Mouse (Mus musculus): ENCODE measurements around the gene Gata1. TPM values are rescaled to one million over a fixed set of nuclear protein-coding genes. Genes with fewer than 3 reads are reported as not detected.
A peak's percentile ranks its signal among the peaks of the same experiment; 100 is the strongest.
"Not testable (repeated sequence)": the region's sequence is repeated elsewhere in the genome, so short reads cannot be mapped to it uniquely, and the experiment has no call there.

The Gata1 gene
- polyA plus RNA-seq, 1 experiment from 2014 or later: 1.5 TPM

DNA sequence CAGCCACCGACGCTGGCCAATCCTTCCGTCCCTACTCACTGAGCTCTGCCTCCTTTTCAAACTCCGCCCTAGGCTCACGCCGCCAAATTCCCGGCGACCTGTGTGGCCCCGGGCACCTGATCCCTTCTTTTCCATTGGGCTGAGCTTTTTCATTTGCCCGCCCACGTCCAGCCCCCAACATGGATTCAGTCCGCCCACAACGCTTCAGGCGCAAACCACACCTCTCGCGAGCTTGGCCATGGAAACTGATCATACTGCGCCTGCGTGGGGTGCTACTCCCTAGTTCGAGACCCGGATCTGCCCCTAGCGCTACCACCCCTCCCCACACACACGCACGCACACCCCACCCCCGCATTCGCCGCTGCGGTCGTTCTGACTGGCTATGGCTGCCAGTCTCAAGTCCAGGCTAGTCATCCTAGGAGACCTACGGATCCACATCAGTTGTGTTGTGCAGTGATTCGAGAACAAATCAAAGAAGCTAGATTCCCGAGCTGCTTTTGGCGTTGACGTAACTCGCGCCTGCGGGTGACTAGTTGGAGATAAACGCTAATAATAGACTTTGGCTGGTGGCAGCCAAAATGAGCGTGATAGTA, 29.9 kb downstream of the Gata1 start:
- WGBS: 18% methylated on average over 38 of the region's 38 CpGs
- H3K9ac ChIP-seq: peak overlapping the region; percentile 33; the same call in 1 of the 2 replicates
- peak overlapping the region; percentile 61 for H3K4me2 ChIP-seq (replicated peaks)
- peaks cover 6% of the 10 kb centered on the region; the same call in 1 of the 2 replicates for H3K4me1 ChIP-seq
- H3K4me3 ChIP-seq: peak overlapping the region; percentile 30
- no peaks in the 10 kb centered on the region for H3K9me3 ChIP-seq
- H3K27ac ChIP-seq: no peak overlapping the region
- H3K36me3 ChIP-seq: 0 out of 2 replicates have a peak, but pooled peaks cover 3% of the 10 kb centered on the region
- H3K27me3 ChIP-seq (replicated peaks): no peaks in the 10 kb centered on the region
- no peak; the same call in none of the 2 replicates for ATAC-seq (ENCODE audit: low FRiP score, low read depth)

DNA sequence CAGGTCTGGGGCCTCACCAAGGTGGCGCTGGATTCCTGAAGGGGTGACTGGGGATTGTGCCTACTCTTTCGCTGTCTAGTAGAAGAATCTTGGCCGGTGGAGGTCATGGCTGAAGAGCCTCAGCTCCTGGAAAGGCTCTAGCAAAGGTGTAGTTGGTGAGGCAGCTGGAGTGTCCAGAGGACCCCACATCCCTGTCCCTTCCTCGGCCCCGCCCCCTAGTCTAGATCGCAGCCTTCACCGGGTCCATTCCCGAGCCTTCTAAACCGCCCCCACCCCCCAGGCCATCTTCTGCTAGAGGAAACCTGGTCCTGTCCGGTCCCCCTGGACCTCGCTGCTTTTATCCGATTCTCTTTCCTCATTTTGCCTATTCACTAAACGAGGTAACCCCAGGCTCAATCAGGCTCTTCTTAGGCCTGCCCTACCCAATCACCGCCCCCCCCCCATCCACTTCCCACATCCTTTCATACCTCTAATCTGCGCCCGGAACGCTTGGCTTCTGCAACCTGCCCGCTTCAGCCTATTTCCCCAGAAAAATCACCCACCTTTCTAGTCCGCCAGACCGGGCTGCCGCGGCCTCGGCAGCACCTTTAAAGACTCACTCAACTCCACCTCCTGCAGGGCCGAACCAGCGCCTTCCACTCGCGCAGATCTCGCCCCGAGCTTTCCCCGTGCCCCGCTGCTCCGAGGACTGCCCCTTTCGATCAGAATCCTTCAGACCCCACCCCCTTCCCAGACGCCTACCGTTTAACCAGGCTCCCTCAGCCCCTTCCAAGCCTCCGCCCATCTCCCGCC, 30.6 kb downstream of the Gata1 start, which contains the start of gene Hdac6:
TSS of gene Hdac6 (minus strand) at position 782 of the 792 bp plus-strand sequence.
- Histone ChIP-seq H3K9ac (peak within 1 kb of the TSS; percentile 54), H3K36me3 (0 out of 2 replicates have a peak, but pooled peaks cover 3% of the 10 kb centered on the region), H3K4me1 (peaks cover 6% of the 10 kb centered on the region; the same call in 1 of the 2 replicates), H3K27me3 (replicated peaks) (no peaks in the 10 kb centered on the region), H3K4me2 (replicated peaks) (peak within 1 kb of the TSS; percentile 61), H3K27ac (no peak within 1 kb of the TSS), H3K4me3 (peak within 1 kb of the TSS; percentile 47), H3K9me3 (no peaks in the 10 kb centered on the region)
- 19% methylated on average over 36 of the region's 37 CpGs for WGBS
- peak; percentile 98 for ATAC-seq (ENCODE audit: low FRiP score, low read depth)

DNA sequence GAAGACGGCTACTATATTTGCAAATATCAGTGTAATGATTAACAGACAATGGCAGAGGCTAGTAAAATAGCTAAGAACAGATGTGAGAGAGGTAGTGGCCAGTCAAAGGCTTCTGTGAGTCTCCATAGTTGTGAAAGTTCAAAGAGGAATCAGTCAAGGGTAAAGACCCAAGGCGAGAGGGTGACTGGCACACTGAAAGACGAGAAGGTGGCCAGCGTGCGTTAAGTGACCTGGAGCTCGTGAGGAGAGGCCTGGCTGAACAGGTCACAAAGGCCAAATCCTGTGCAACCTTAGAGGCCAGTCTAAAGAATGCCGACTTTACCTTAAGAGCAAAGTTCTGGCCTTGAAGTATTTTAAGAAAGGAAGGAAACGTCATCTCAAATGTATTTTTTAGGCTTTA, 32.3 kb downstream of the Gata1 start:
- Histone ChIP-seq H3K27ac (no peak overlapping the region), H3K9ac (no peak overlapping the region), H3K36me3 (peaks cover 3% of the 10 kb centered on the region; the same call in 1 of the 2 replicates), H3K27me3 (replicated peaks) (no peaks in the 10 kb centered on the region), H3K4me2 (replicated peaks) (no peak overlapping the region), H3K9me3 (no peaks in the 10 kb centered on the region), H3K4me1 (peaks cover 6% of the 10 kb centered on the region; the same call in 1 of the 2 replicates), H3K4me3 (no peak overlapping the region)
- no peak for ATAC-seq (ENCODE audit: low FRiP score, low read depth)
- WGBS: 76% methylated on average over 8 of the region's 8 CpGs

DNA sequence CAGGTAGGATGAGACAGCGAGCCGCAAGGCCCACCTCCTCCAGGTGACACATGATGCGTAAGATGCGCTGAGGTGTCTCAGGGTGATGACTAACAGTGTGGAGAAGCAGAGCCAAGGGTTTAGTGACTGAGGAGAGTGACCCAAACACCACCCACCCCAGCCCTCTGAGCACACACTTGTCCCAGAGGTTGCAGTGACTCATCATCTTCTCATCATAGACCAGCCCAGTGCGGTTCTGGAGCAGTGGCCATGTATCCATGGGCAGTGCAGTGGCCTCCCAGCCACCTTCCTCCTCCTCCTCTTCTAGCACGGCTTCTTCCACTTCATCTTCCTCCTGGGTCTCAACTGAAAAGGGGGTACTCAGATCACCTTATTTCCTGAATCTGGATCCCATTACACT, 40.2 kb downstream of the Gata1 start:
- Histone ChIP-seq H3K4me2 (replicated peaks) (no peak overlapping the region), H3K27ac (no peak overlapping the region), H3K4me1 (no peaks in the 10 kb centered on the region), H3K27me3 (replicated peaks) (no peaks in the 10 kb centered on the region), H3K9me3 (no peaks in the 10 kb centered on the region), H3K36me3 (peaks cover 32% of the 10 kb centered on the region), H3K4me3 (no peak overlapping the region), H3K9ac (no peak overlapping the region)
- no peak for ATAC-seq (ENCODE audit: low FRiP score, low read depth)
- WGBS: 90% methylated on average over 6 of the region's 6 CpGs

DNA sequence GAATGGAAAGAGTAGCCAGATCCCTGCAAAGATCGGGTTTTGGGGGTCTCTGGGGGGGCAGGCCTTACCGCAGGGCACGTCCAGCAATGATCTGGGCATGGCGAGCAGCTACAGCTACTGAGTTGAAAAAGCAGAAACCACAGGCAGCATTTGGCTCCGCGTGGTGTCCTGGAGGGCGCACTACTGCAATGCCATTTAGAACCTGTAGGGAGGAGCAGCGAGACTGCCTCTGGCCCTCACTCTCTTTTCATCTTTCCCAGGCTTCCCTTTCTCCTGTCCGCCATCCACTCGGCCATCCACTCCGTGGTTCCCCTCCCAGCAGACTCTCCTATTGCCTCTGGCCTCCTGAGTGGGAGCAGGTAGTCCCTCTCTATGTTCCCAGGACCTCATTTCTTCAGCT, 41.0 kb downstream of the Gata1 start:
- WGBS: 38% methylated on average over 11 of the region's 11 CpGs
- Histone ChIP-seq H3K4me3 (no peak overlapping the region), H3K27me3 (replicated peaks) (no peaks in the 10 kb centered on the region), H3K4me1 (no peaks in the 10 kb centered on the region), H3K4me2 (replicated peaks) (no peak overlapping the region), H3K9ac (no peak overlapping the region), H3K36me3 (peaks cover 35% of the 10 kb centered on the region), H3K9me3 (no peaks in the 10 kb centered on the region), H3K27ac (no peak overlapping the region)
- no peak for ATAC-seq (ENCODE audit: low FRiP score, low read depth)

DNA sequence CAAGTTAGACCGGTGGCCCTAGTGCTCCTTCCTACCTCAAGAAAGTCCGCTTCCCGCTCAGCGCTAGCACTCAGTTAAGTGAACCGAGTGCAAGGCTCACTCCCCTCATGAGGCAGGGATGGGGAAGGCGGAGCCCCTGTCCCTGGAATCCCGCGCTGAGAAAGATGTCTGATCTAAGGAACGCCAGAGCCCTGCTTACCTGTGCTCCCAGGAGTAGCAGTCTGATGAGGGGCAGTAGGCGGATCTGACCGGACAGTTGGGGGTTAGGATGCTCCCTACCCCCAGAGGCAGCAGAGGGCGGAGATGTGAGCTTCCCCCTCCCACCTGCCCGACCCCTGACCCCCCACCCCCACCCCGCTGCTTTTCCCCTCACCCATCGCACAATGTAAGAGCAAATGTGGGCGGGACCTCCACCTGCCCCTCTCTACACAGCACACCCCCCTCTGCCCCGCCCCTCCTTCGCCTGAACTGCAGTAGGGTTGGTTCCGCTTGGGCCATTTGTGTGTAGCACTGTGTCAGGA, 49.5 kb downstream of the Gata1 start, which contains the start of gene Eras:
TSS of gene Eras (minus strand) at position 338 of the 521 bp plus-strand sequence.
- H3K4me2 ChIP-seq (replicated peaks): no peak within 1 kb of the TSS
- peaks cover 26% of the 10 kb centered on the region for H3K27me3 ChIP-seq (replicated peaks)
- no peak within 1 kb of the TSS for H3K27ac ChIP-seq
- H3K4me1 ChIP-seq: 0 out of 2 replicates have a peak, but pooled peaks cover under 1% of the 10 kb centered on the region
- no peak; the same call in 1 of the 2 replicates for ATAC-seq (ENCODE audit: low FRiP score, low read depth)
- H3K9ac ChIP-seq: no peak within 1 kb of the TSS
- WGBS: 14% methylated on average over 19 of the region's 19 CpGs
- H3K9me3 ChIP-seq: no peaks in the 10 kb centered on the region
- no peak within 1 kb of the TSS for H3K4me3 ChIP-seq
- peaks cover 11% of the 10 kb centered on the region for H3K36me3 ChIP-seq

DNA sequence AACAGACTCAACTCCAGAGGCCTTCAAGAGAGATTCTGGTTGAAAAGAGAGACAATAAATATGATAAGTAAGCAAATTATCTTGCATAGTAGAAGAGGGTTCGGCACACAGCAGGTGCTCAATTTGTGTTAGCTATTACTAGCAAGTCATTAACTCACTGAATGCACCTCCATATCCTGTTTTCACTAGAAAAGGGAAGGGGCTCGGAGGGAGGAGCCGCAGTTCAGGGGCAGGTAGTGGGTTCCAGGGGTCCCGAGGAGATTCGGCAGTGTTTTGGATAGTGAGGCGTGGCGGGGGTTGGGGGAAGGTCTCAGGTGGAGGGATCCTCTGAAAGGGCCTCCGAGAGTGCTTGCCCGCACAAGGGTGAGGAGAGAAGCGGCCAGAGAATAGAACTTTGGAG, 50.8 kb downstream of the Gata1 start:
- no peak overlapping the region for H3K27ac ChIP-seq
- 25% methylated on average over 10 of the region's 10 CpGs for WGBS
- peaks cover 6% of the 10 kb centered on the region for H3K4me1 ChIP-seq
- peaks cover 7% of the 10 kb centered on the region for H3K36me3 ChIP-seq
- no peaks in the 10 kb centered on the region for H3K9me3 ChIP-seq
- no peak overlapping the region for H3K9ac ChIP-seq
- H3K4me3 ChIP-seq: no peak overlapping the region
- ATAC-seq (ENCODE audit: low FRiP score, low read depth): no peak
- H3K4me2 ChIP-seq (replicated peaks): no peak overlapping the region
- H3K27me3 ChIP-seq (replicated peaks): peaks cover 33% of the 10 kb centered on the region

DNA sequence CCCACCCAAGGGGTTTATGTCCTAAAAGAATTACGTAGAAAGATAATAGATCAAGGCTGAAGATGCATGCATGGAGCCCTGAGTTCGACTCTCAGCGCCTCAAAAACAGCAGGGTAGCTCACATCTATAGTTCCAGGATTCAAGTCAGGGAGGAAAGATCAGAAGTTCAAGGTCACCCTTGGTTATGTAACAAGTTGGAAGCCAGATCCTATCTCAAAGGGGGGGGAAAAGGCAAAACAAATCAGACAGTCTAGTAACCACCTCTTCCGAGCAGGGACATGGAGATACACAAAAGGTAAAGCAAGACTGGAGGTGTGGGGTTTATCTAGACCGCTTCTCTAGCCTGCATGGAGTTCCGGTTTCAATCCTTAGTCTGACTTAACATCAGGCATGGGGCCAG, 51.6 kb downstream of the Gata1 start:
- Histone ChIP-seq H3K9me3 (no peaks in the 10 kb centered on the region), H3K9ac (no peak overlapping the region), H3K27me3 (replicated peaks) (peaks cover 36% of the 10 kb centered on the region), H3K4me2 (replicated peaks) (no peak overlapping the region), H3K4me3 (no peak overlapping the region), H3K36me3 (peaks cover 2% of the 10 kb centered on the region), H3K4me1 (peaks cover 6% of the 10 kb centered on the region), H3K27ac (no peak overlapping the region)
- 71% methylated on average over 6 of the region's 6 CpGs for WGBS
- ATAC-seq (ENCODE audit: low FRiP score, low read depth): no peak

DNA sequence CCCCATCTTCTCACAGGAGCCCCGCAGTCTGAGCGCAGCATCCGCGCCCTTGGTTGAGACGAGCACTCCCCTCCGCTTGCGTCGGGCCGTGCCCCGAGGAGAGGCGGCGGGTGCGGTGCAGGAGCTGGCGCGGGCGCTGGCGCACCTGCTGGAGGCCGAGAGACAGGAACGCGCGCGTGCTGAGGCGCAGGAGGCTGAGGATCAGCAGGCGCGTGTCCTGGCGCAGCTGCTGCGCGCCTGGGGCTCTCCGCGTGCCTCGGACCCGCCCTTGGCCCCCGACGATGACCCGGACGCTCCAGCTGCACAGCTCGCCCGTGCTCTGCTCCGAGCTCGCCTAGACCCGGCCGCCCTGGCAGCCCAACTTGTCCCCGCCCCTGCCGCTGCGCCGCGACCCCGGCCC, 55.8 kb downstream of the Gata1 start:
- Histone ChIP-seq H3K9me3 (no peaks in the 10 kb centered on the region), H3K4me1 (peaks cover 6% of the 10 kb centered on the region), H3K4me2 (replicated peaks) (peak overlapping the region; percentile 62), H3K27ac (no peak overlapping the region), H3K4me3 (peak overlapping the region; percentile 34), H3K27me3 (replicated peaks) (peaks cover 27% of the 10 kb centered on the region), H3K9ac (peak overlapping the region; percentile 49), H3K36me3 (no peaks in the 10 kb centered on the region; the same call in 1 of the 2 replicates)
- no peak for ATAC-seq (ENCODE audit: low FRiP score, low read depth)
- 14% methylated on average over 42 of the region's 48 CpGs for WGBS

DNA sequence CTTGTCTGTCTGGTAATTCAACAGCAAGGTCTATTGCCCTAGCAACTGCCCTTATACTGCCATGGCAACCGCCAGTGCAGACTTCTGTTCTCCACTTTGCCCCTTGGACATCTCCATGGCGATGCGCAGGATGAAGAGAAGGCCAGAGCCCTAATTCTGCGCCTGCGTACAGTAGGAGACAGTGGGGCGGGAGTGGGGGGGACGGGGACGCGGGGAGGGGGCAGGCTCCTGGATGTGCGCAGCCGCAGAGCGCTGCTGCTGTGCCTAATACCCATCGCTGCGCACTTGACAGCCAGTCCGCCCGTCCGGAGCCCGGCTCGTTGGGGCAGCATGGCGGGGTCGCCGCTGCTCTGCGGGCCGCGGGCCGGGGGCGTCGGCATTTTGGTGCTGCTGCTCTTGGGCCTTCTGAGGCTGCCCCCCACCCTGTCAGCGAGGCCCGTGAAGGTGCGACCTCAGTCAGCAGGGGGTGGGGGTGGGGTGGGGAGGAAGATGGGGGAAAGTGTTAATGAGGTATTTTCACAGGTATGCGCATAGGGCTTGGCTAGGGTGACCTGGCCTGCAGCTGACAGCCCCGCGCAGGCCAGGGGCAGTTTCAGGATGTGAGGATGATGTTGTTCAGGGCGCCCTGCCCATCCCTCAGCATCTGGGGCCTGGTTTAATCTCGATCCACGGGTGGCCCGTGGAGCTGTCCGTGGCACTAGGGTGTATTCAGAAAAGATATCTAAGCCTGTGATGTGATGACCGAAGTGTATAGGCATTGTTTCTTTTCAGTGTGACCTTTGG, 58.1 kb downstream of the Gata1 start, which contains the start of gene Pcsk1n:
TSS of gene Pcsk1n (plus strand) at position 222 of the 783 bp plus-strand sequence.
- H3K9me3 ChIP-seq: no peaks in the 10 kb centered on the region
- H3K4me2 ChIP-seq (replicated peaks): peak within 1 kb of the TSS; percentile 62
- peak within 1 kb of the TSS; percentile 40 for H3K4me3 ChIP-seq
- no peaks in the 10 kb centered on the region; the same call in 1 of the 2 replicates for H3K36me3 ChIP-seq
- H3K27ac ChIP-seq: 0 out of 2 replicates have a peak within 1 kb of the TSS, but pooled peaks have one; percentile 46
- H3K4me1 ChIP-seq: peaks cover 6% of the 10 kb centered on the region
- WGBS: 21% methylated on average over 40 of the region's 40 CpGs
- H3K27me3 ChIP-seq (replicated peaks): peaks cover 14% of the 10 kb centered on the region
- peak within 1 kb of the TSS; percentile 58 for H3K9ac ChIP-seq
- ATAC-seq (ENCODE audit: low FRiP score, low read depth): peak; percentile 88

DNA sequence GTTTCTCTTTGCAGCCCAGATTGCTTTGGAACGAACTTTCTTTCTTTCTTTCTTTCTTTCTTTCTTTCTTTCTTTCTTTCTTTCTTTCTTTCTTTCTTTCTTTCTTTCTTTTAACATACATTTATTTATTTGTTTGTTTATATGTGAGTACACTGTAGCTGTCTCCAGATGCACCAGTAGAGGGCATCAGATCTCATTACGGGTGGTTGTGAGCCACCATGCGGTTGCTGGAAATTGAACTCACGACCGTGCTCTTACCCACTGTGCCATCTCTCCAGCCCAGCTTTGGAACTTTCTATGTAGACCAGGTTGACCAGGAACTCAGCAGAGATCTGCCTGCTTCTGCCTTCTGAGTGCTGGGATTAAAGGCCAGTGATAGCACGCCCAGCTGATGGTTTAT, 59.9 kb downstream of the Gata1 start:
- H3K36me3 ChIP-seq; ATAC-seq (ENCODE audit: low FRiP score, low read depth); H3K27ac ChIP-seq; H3K27me3 ChIP-seq (replicated peaks); H3K4me3 ChIP-seq; H3K4me1 ChIP-seq; H3K9me3 ChIP-seq; H3K4me2 ChIP-seq (replicated peaks); H3K9ac ChIP-seq: not testable (repeated sequence)
- 73% methylated on average over 6 of the region's 6 CpGs for whole genome bisulfite sequencing
